Mouse (Mus musculus): Measurements from ENCODE around the gene Rnf19b. TPM values are rescaled to one million over a fixed set of nuclear protein-coding genes. Genes with fewer than 3 reads are reported as not detected.
A peak's percentile ranks its signal among the peaks of the same experiment; 100 is the strongest.

Rnf19b gene
- total RNA-seq, 2 experiments from 2014 or later, result 24.3 to 27.2 TPM

- intact Hi-C loops (cut with DNase I), result no loop called here
- no peak for DNase-seq
Observed at GRCm38 (mm10) chr4:129034224-129034623, 23.8 kb upstream of the Rnf19b start.

GRCm38 (mm10) chr4:129034706-129035660 is 23.1 kb upstream of the Rnf19b start:
- peak; percentile 67 to 68 for DNase-seq
- intact Hi-C loops (cut with DNase I), result no loop called here

- intact Hi-C loops (cut with DNase I), result no loop called here
Observed at GRCm38 (mm10) chr4:129035851-129036445, 22.1 kb upstream of the Rnf19b start.

GRCm38 (mm10) chr4:129047721-129048421 is 10.2 kb upstream of the Rnf19b start:
- intact Hi-C loops (cut with DNase I), result no loop called here
- no peak for DNase-seq

More at GRCm38 (mm10) chr4:129035851-129036445, 22.1 kb upstream of the Rnf19b start:
- DNase-seq, result no peak

GRCm38 (mm10) chr4:129048501-129049305 is 9.4 kb upstream of the Rnf19b start:
- peak; percentile 53 to 75 for DNase-seq
- intact Hi-C loops (cut with DNase I), result no loop called here

- DNase-seq, result no peak
- intact Hi-C loops (cut with DNase I), result no loop called here
Observed at GRCm38 (mm10) chr4:129049306-129050011, 8.6 kb upstream of the Rnf19b start.

GRCm38 (mm10) chr4:129050365-129050764 is 7.7 kb upstream of the Rnf19b start:
- DNase-seq, result no peak
- intact Hi-C loops (cut with DNase I), result no loop called here

GRCm38 (mm10) chr4:129050901-129051417 is 7.1 kb upstream of the Rnf19b start:
- no peak for DNase-seq
- intact Hi-C loops (cut with DNase I), result no loop called here

- intact Hi-C loops (cut with DNase I), result no loop called here
- DNase-seq, result no peak
Observed at GRCm38 (mm10) chr4:129051461-129052183, 6.4 kb upstream of the Rnf19b start.

GRCm38 (mm10) chr4:129054757-129055156 is 3.3 kb upstream of the Rnf19b start:
- intact Hi-C loops (cut with DNase I), result no loop called here
- no peak for DNase-seq

GRCm38 (mm10) chr4:129055562-129055961 is 2.5 kb upstream of the Rnf19b start:
- intact Hi-C loops (cut with DNase I), result no loop called here

GRCm38 (mm10) chr4:129057533-129058206 is 401 bp upstream of the Rnf19b start:
- intact Hi-C loops (cut with DNase I), result loop anchor here (2.0 kb wide), 1 partner anchor 65 kb away; no protein-coding TSS in a partner anchor
- DNase-seq, result peak; percentile 97 to 98

More at GRCm38 (mm10) chr4:129055562-129055961, 2.5 kb upstream of the Rnf19b start:
- DNase-seq, result no peak

GRCm38 (mm10) chr4:129059125-129059551 is 1.1 kb downstream of the Rnf19b start:
- peak in 1 of 2 experiments; percentile 14 for DNase-seq
- intact Hi-C loops (cut with DNase I), result loop anchor here (2.0 kb wide), 1 partner anchor 66 kb away; no protein-coding TSS in a partner anchor

- DNase-seq, result no peak
- intact Hi-C loops (cut with DNase I), result loop anchor here (2.0 kb wide), 1 partner anchor 67 kb away; no protein-coding TSS in a partner anchor
Observed at GRCm38 (mm10) chr4:129059922-129060321, 1.9 kb downstream of the Rnf19b start.

- intact Hi-C loops (cut with DNase I), result no loop called here
- DNase-seq, result no peak
Observed at GRCm38 (mm10) chr4:129061486-129061885, 3.4 kb downstream of the Rnf19b start.

- intact Hi-C loops (cut with DNase I), result no loop called here
- no peak for DNase-seq
Observed at GRCm38 (mm10) chr4:129062281-129063075, 4.4 kb downstream of the Rnf19b start.

GRCm38 (mm10) chr4:129065688-129066236 is 7.7 kb downstream of the Rnf19b start:
- no peak for DNase-seq
- intact Hi-C loops (cut with DNase I), result no loop called here

Measured in heart, postnatal 36 days (tissue).